Mouse (Mus musculus): ENCODE results near the gene Cib1. TPM values are rescaled to one million over a fixed set of nuclear protein-coding genes. Genes with fewer than 3 reads are reported as not detected.

Gene Cib1
- polyA plus RNA-seq, 1 experiment from 2014 or later, result 285 TPM

GRCm38 (mm10) chr7:80177438-80177837, 55.2 kb downstream of the Cib1 start:
- Histone ChIP-seq H3K9ac (ENCODE audit: low read depth, low read length) (no peak overlapping the region), H3K4me2 (ENCODE audit: low read depth, low read length) (no peak overlapping the region), H3K27ac (ENCODE audit: low read length) (no peak overlapping the region), H3K4me3 (ENCODE audit: low read length) (no peak overlapping the region), H3K27me3 (replicated peaks; ENCODE audit: control insufficient read depth, insufficient read depth, low read length) (no peaks in the 10 kb centered on the region), H3K9me3 (ENCODE audit: control insufficient read depth, low read length) (no peaks in the 10 kb centered on the region), H3K36me3 (ENCODE audit: control insufficient read depth, insufficient read depth, low read length) (no peaks in the 10 kb centered on the region), H3K4me1 (ENCODE audit: control insufficient read depth, insufficient read depth, low read length) (peaks cover 6% of the 10 kb centered on the region)
- no peak for ATAC-seq
- 94% methylated on average over 3 of the region's 3 CpGs for WGBS

Other genes with a start within 250 kb of the Cib1 start
- gene Zfp710, start 208.0 kb downstream of the Cib1 start, polyA plus RNA-seq (2015; fragmentation: Nextera tagmentation; extraction: Ambion mirVana), result 12.2 and 12.4 TPM in 2 replicates
- gene Idh2, start 117.4 kb downstream of the Cib1 start, polyA plus RNA-seq (2015; fragmentation: Nextera tagmentation; extraction: Ambion mirVana), result 540 and 585 TPM in 2 replicates
- gene Sema4b, start 46.0 kb downstream of the Cib1 start, polyA plus RNA-seq (2015; fragmentation: Nextera tagmentation; extraction: Ambion mirVana), result 14.9 and 16.3 TPM in 2 replicates
- 7.6 and 8.1 TPM in 2 replicates for gene Gdpgp1, start 52 bp upstream of the Cib1 start, polyA plus RNA-seq (2015; fragmentation: Nextera tagmentation; extraction: Ambion mirVana)
- gene Ttll13, start 13.6 kb upstream of the Cib1 start, polyA plus RNA-seq (2015; fragmentation: Nextera tagmentation; extraction: Ambion mirVana), result 0.56 and 0.69 TPM in 2 replicates
- 52.0 and 57.8 TPM in 2 replicates for gene Ngrn, start 28.4 kb upstream of the Cib1 start, polyA plus RNA-seq (2015; fragmentation: Nextera tagmentation; extraction: Ambion mirVana)
- gene Vps33b, start 36.8 kb upstream of the Cib1 start, polyA plus RNA-seq (2015; fragmentation: Nextera tagmentation; extraction: Ambion mirVana), result 15.9 and 16.1 TPM in 2 replicates
- gene Prc1, start 61.6 kb upstream of the Cib1 start, polyA plus RNA-seq (2015; fragmentation: Nextera tagmentation; extraction: Ambion mirVana), result 101 and 102 TPM in 2 replicates
- gene Rccd1, start 91.6 kb upstream of the Cib1 start, polyA plus RNA-seq (2015; fragmentation: Nextera tagmentation; extraction: Ambion mirVana), result 7.9 and 8.3 TPM in 2 replicates
- gene Unc45a, start 108.2 kb upstream of the Cib1 start, polyA plus RNA-seq (2015; fragmentation: Nextera tagmentation; extraction: Ambion mirVana), result 35.0 and 38.5 TPM in 2 replicates
- 15.1 and 18.7 TPM in 2 replicates for gene Hddc3, start 110.3 kb upstream of the Cib1 start, polyA plus RNA-seq (2015; fragmentation: Nextera tagmentation; extraction: Ambion mirVana)
- 8.0 and 10.0 TPM in 2 replicates for gene Man2a2, start 138.6 kb upstream of the Cib1 start, polyA plus RNA-seq (2015; fragmentation: Nextera tagmentation; extraction: Ambion mirVana)
- 10.9 and 11.6 TPM in 2 replicates for gene Fes, start 155.1 kb upstream of the Cib1 start, polyA plus RNA-seq (2015; fragmentation: Nextera tagmentation; extraction: Ambion mirVana)
- 7.8 and 9.7 TPM in 2 replicates for gene Furin, start 172.6 kb upstream of the Cib1 start, polyA plus RNA-seq (2015; fragmentation: Nextera tagmentation; extraction: Ambion mirVana)